Mouse (Mus musculus) lung, adult 2 months (tissue): ENCODE results near the gene Ube2t.

Source experiments
- CTCF ChIP-seq: fragments of 200-500 bp; IDR thresholded peaks from 2 replicates; pipeline ENCODE4 v1.5.1; 2011; ENCODE audit warnings: mild to moderate bottlenecking, low read length, control low read depth; ENCODE audit not compliant: insufficient read depth
- POLR2A ChIP-seq: fragments of 200-500 bp; IDR thresholded peaks from 2 replicates; pipeline ENCODE4 v1.6.1; 2011; ENCODE audit warnings: low read depth, mild to moderate bottlenecking, control low read depth, low read length, borderline replicate concordance; ENCODE audit errors: extremely low read depth

GRCm38 (mm10) chr1:135017656-135018015, 55.3 kb downstream of the Ube2t start:
- no peak for TF ChIP-seq CTCF
- no peak for TF ChIP-seq POLR2A
